Mouse (Mus musculus) myocyte (in vitro differentiated cells): ENCODE results near the gene Iqcf6.

Experiments used
- CEBPB ChIP-seq: IDR thresholded peaks from 2 replicates; pipeline ENCODE4 v1.6.1; 2011; ENCODE audit warnings: mild to moderate bottlenecking, moderate library complexity; ENCODE audit not compliant: poor library complexity, insufficient read depth, severe bottlenecking
- E2F4 ChIP-seq: IDR thresholded peaks from one replicate; pipeline ENCODE4 v1.6.1; 2011; ENCODE audit warnings: mild to moderate bottlenecking, control low read depth, moderate library complexity; ENCODE audit not compliant: insufficient read depth
- MAX ChIP-seq: IDR thresholded peaks from one replicate; pipeline ENCODE4 v1.6.1; 2011; ENCODE audit warnings: low read depth, mild to moderate bottlenecking, control low read depth
- MYOD1 ChIP-seq, 3 experiments: IDR thresholded peaks; one replicate each; pipeline ENCODE4 v1.6.1; 2011; ENCODE audit warnings: control low read depth in 2 of 3, low read depth in 2 of 3, mild to moderate bottlenecking in 2 of 3, moderate library complexity in 1 of 3; ENCODE audit not compliant: insufficient read length in 2 of 3, control insufficient read depth in 1 of 3
- MYOG ChIP-seq, 3 experiments: IDR thresholded peaks; one replicate each; pipeline ENCODE4 v1.6.1; 2011; ENCODE audit warnings: control low read depth in 2 of 3, low read depth in 2 of 3, mild to moderate bottlenecking in 2 of 3; ENCODE audit not compliant: insufficient read length in 2 of 3, control insufficient read depth in 1 of 3, insufficient read depth in 1 of 3
- POLR2A ChIP-seq: IDR thresholded peaks from one replicate; pipeline ENCODE4 v1.6.1; 2011; ENCODE audit warnings: low read depth, mild to moderate bottlenecking, control low read depth, moderate library complexity; ENCODE audit not compliant: insufficient read length
- POLR2AphosphoS2 ChIP-seq: IDR thresholded peaks from one replicate; pipeline ENCODE4 v1.6.1; 2011; ENCODE audit warnings: low read depth, control low read depth; ENCODE audit not compliant: insufficient read length
- REST ChIP-seq: IDR thresholded peaks from one replicate; pipeline ENCODE4 v1.6.1; 2011; ENCODE audit warnings: mild to moderate bottlenecking, control low read depth, moderate library complexity; ENCODE audit not compliant: insufficient read depth, insufficient read length
- SRF ChIP-seq: IDR thresholded peaks from one replicate; pipeline ENCODE4 v1.6.1; 2011; ENCODE audit warnings: low read depth; ENCODE audit not compliant: control insufficient read depth, insufficient read length
- TCF12 ChIP-seq: IDR thresholded peaks from one replicate; pipeline ENCODE4 v1.6.1; 2011; ENCODE audit warnings: mild to moderate bottlenecking, control low read depth; ENCODE audit not compliant: poor library complexity, insufficient read depth, severe bottlenecking
- TCF3 ChIP-seq: IDR thresholded peaks from one replicate; pipeline ENCODE4 v1.6.1; 2011; ENCODE audit warnings: low read depth, control low read depth; ENCODE audit not compliant: insufficient read length
- USF1 ChIP-seq: IDR thresholded peaks from one replicate; pipeline ENCODE4 v1.6.1; 2011; ENCODE audit warnings: low read depth, mild to moderate bottlenecking, control low read depth, moderate library complexity

DNA sequence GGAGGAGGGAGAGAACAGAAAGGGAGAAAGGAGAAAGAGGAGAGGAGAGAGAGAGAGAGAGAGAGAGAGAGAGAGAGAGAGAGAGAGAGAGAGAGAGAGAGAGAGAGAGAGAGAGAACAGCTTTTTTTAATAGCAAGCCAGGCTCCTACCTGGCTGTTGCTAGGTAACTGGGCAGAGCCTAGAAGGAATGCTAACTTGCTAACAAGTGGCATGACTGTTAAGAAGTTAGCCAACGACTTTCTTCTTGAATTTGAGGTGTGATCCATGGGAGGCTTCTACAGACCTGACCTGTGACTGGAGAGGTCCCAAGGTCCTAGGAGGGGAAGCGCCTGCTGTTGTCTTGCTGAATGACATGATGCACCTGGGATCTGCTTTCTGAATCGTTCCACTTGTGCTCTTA is 11.8 kb upstream of the Iqcf6 start:
- no peak for TF ChIP-seq CEBPB
- no peak for TF ChIP-seq POLR2A
- no peak for TF ChIP-seq USF1
- TF ChIP-seq REST = no peak
- TF ChIP-seq TCF12 = no peak
- TF ChIP-seq MAX = no peak
- no peak for TF ChIP-seq TCF3
- no peak for TF ChIP-seq MYOD1 (IDR thresholded peaks at IDR 0.05; ENCODE audit: control insufficient read depth in 1 of 3, insufficient read length in 2 of 3, low read depth in 2 of 3)
- no peak for TF ChIP-seq E2F4
- no peak for TF ChIP-seq MYOG (IDR thresholded peaks at IDR 0.05; ENCODE audit: control insufficient read depth in 1 of 3, insufficient read depth in 1 of 3, insufficient read length in 2 of 3, low read depth in 2 of 3)
- TF ChIP-seq POLR2AphosphoS2 = no peak
- TF ChIP-seq SRF = no peak
